Mouse (Mus musculus): ENCODE data around the gene Nkiras2. TPM values are rescaled to one million over a fixed set of nuclear protein-coding genes. Genes with fewer than 3 reads are reported as not detected.
"Not testable (repeated sequence)": the region's sequence is repeated elsewhere in the genome, so short reads cannot be mapped to it uniquely, and the experiment has no call there.

The Nkiras2 gene
- polyA plus RNA-seq, 1 experiment from 2014 or later: 59.9 TPM

- ATAC-seq (no peak), DNase-seq (ENCODE audit: low spot score) (no peak)
- Histone ChIP-seq H3K4me2 (replicated peaks; ENCODE audit: low read depth, low read length) (peak overlapping the region; percentile 65), H3K27ac (ENCODE audit: low read length) (no peak overlapping the region), H3K36me3 (ENCODE audit: insufficient read depth, low read length) (no peaks in the 10 kb centered on the region), H3K9me3 (ENCODE audit: low read length) (no peaks in the 10 kb centered on the region), H3K9ac (replicated peaks; ENCODE audit: low read depth) (peak overlapping the region; percentile 48; the same call in 1 of the 2 replicates), H3K4me1 (ENCODE audit: insufficient read depth, low read depth, low read length) (no peaks in the 10 kb centered on the region), H3K27me3 (replicated peaks; ENCODE audit: insufficient read depth, low read length) (no peaks in the 10 kb centered on the region), H3K4me3 (ENCODE audit: low read depth, low read length) (peak overlapping the region; percentile 72)
- no peak for TF ChIP-seq CTCF (IDR thresholded peaks at IDR 0.05)
- TF ChIP-seq EP300 (IDR thresholded peaks at IDR 0.05): no peak
- 71% methylated on average over 1 of the region's 2 CpGs for WGBS
These were observed 43.6 kb upstream of the Nkiras2 start for GRCm38 (mm10) chr11:100575484-100575855.

GRCm38 (mm10) chr11:100576256-100576655 is 42.8 kb upstream of the Nkiras2 start:
- Histone ChIP-seq H3K36me3 (ENCODE audit: insufficient read depth, low read length) (no peaks in the 10 kb centered on the region), H3K27ac (ENCODE audit: low read length) (no peak overlapping the region), H3K27me3 (replicated peaks; ENCODE audit: insufficient read depth, low read length) (no peaks in the 10 kb centered on the region), H3K4me3 (ENCODE audit: low read depth, low read length) (no peak overlapping the region), H3K9me3 (ENCODE audit: low read length) (no peaks in the 10 kb centered on the region), H3K4me2 (replicated peaks; ENCODE audit: low read depth, low read length) (no peak overlapping the region), H3K9ac (replicated peaks; ENCODE audit: low read depth) (no peak overlapping the region), H3K4me1 (ENCODE audit: insufficient read depth, low read depth, low read length) (no peaks in the 10 kb centered on the region)
- TF ChIP-seq CTCF (IDR thresholded peaks at IDR 0.05): no peak
- no peak for TF ChIP-seq EP300 (IDR thresholded peaks at IDR 0.05)
- no peak for DNase-seq (ENCODE audit: low spot score)
- 69% methylated on average over 21 of the region's 21 CpGs for WGBS
- no peak for ATAC-seq

- H3K4me3 ChIP-seq (ENCODE audit: low read depth, low read length): no peak overlapping the region
- H3K27ac ChIP-seq (ENCODE audit: low read length): no peak overlapping the region
- ATAC-seq (no peak), DNase-seq (ENCODE audit: low spot score) (no peak)
- 65% methylated on average over 8 of the region's 8 CpGs for WGBS
- no peaks in the 10 kb centered on the region for H3K9me3 ChIP-seq (ENCODE audit: low read length)
- no peaks in the 10 kb centered on the region for H3K4me1 ChIP-seq (ENCODE audit: insufficient read depth, low read depth, low read length)
- TF ChIP-seq EP300 (IDR thresholded peaks at IDR 0.05): no peak
- no peak for TF ChIP-seq CTCF (IDR thresholded peaks at IDR 0.05)
- H3K36me3 ChIP-seq (ENCODE audit: insufficient read depth, low read length): peaks cover 4% of the 10 kb centered on the region; the same call in 1 of the 2 replicates
- no peak overlapping the region for H3K9ac ChIP-seq (replicated peaks; ENCODE audit: low read depth)
- no peaks in the 10 kb centered on the region for H3K27me3 ChIP-seq (replicated peaks; ENCODE audit: insufficient read depth, low read length)
- no peak overlapping the region for H3K4me2 ChIP-seq (replicated peaks; ENCODE audit: low read depth, low read length)
These were observed 41.0 kb upstream of the Nkiras2 start for GRCm38 (mm10) chr11:100577852-100578599.

- 88% methylated on average over 9 of the region's 9 CpGs for WGBS
- Histone ChIP-seq H3K9me3 (ENCODE audit: low read length) (no peaks in the 10 kb centered on the region), H3K27me3 (replicated peaks; ENCODE audit: insufficient read depth, low read length) (no peaks in the 10 kb centered on the region), H3K4me1 (ENCODE audit: insufficient read depth, low read depth, low read length) (no peaks in the 10 kb centered on the region), H3K36me3 (ENCODE audit: insufficient read depth, low read length) (peaks cover 15% of the 10 kb centered on the region), H3K9ac (replicated peaks; ENCODE audit: low read depth) (no peak overlapping the region), H3K27ac (ENCODE audit: low read length) (no peak overlapping the region), H3K4me3 (ENCODE audit: low read depth, low read length) (no peak overlapping the region), H3K4me2 (replicated peaks; ENCODE audit: low read depth, low read length) (no peak overlapping the region)
- no peak for DNase-seq (ENCODE audit: low spot score)
- ATAC-seq: no peak
- TF ChIP-seq CTCF (IDR thresholded peaks at IDR 0.05) (no peak), EP300 (IDR thresholded peaks at IDR 0.05) (no peak)
These were observed 39.8 kb upstream of the Nkiras2 start for GRCm38 (mm10) chr11:100579116-100579799.

- 87% methylated on average over 13 of the region's 13 CpGs for WGBS
- ATAC-seq: no peak
- no peak for DNase-seq (ENCODE audit: low spot score)
- Histone ChIP-seq H3K4me2 (replicated peaks; ENCODE audit: low read depth, low read length) (no peak overlapping the region), H3K27ac (ENCODE audit: low read length) (no peak overlapping the region), H3K9ac (replicated peaks; ENCODE audit: low read depth) (no peak overlapping the region), H3K4me1 (ENCODE audit: insufficient read depth, low read depth, low read length) (no peaks in the 10 kb centered on the region), H3K9me3 (ENCODE audit: low read length) (no peaks in the 10 kb centered on the region), H3K36me3 (ENCODE audit: insufficient read depth, low read length) (peaks cover 25% of the 10 kb centered on the region), H3K4me3 (ENCODE audit: low read depth, low read length) (no peak overlapping the region), H3K27me3 (replicated peaks; ENCODE audit: insufficient read depth, low read length) (no peaks in the 10 kb centered on the region)
- TF ChIP-seq EP300 (IDR thresholded peaks at IDR 0.05) (no peak), CTCF (IDR thresholded peaks at IDR 0.05) (no peak)
These were observed 38.8 kb upstream of the Nkiras2 start for GRCm38 (mm10) chr11:100580275-100580674.

GRCm38 (mm10) chr11:100581756-100582155 is 37.3 kb upstream of the Nkiras2 start:
- H3K27me3 ChIP-seq (replicated peaks; ENCODE audit: insufficient read depth, low read length): no peaks in the 10 kb centered on the region
- no peak overlapping the region for H3K4me2 ChIP-seq (replicated peaks; ENCODE audit: low read depth, low read length)
- H3K36me3 ChIP-seq (ENCODE audit: insufficient read depth, low read length): peaks cover 39% of the 10 kb centered on the region
- no peaks in the 10 kb centered on the region for H3K9me3 ChIP-seq (ENCODE audit: low read length)
- H3K4me3 ChIP-seq (ENCODE audit: low read depth, low read length): no peak overlapping the region
- DNase-seq (ENCODE audit: low spot score) (no peak), ATAC-seq (no peak)
- no peaks in the 10 kb centered on the region for H3K4me1 ChIP-seq (ENCODE audit: insufficient read depth, low read depth, low read length)
- TF ChIP-seq CTCF (IDR thresholded peaks at IDR 0.05): no peak
- TF ChIP-seq EP300 (IDR thresholded peaks at IDR 0.05): no peak
- 56% methylated on average over 4 of the region's 4 CpGs for WGBS
- no peak overlapping the region for H3K9ac ChIP-seq (replicated peaks; ENCODE audit: low read depth)
- H3K27ac ChIP-seq (ENCODE audit: low read length): no peak overlapping the region

- peaks cover 44% of the 10 kb centered on the region for H3K36me3 ChIP-seq (ENCODE audit: insufficient read depth, low read length)
- 89% methylated on average over 1 of the region's 1 CpGs for WGBS
- not testable (repeated sequence) for H3K9ac ChIP-seq (replicated peaks; ENCODE audit: low read depth); H3K4me1 ChIP-seq (ENCODE audit: insufficient read depth, low read depth, low read length); H3K27me3 ChIP-seq (replicated peaks; ENCODE audit: insufficient read depth, low read length); H3K4me3 ChIP-seq (ENCODE audit: low read depth, low read length); ATAC-seq; H3K9me3 ChIP-seq (ENCODE audit: low read length); H3K4me2 ChIP-seq (replicated peaks; ENCODE audit: low read depth, low read length); DNase-seq (ENCODE audit: low spot score); H3K27ac ChIP-seq (ENCODE audit: low read length)
These were observed 36.6 kb upstream of the Nkiras2 start for GRCm38 (mm10) chr11:100582413-100582812.

All from lung, postnatal 0 days (tissue).